Mouse (Mus musculus) midbrain, embryonic 16.5 days (tissue): ENCODE results near the gene Lin54. TPM values are rescaled to one million over a fixed set of nuclear protein-coding genes. Genes with fewer than 3 reads are reported as not detected.

Source experiments
- ATAC-seq: fragments of 200-750 bp; cut with Nextera tagmentation; 2 replicates; pipeline ENCODE4 v1.8.0; 2017; ENCODE audit warnings: moderate TSS enrichment
- H3K27ac ChIP-seq: fragments of 300-500 bp; sonication (generic); 2 replicates; pipeline ENCODE4 v1.5.1; 2014; ENCODE audit warnings: mild to moderate bottlenecking, low read length, mixed read lengths
- H3K27me3 ChIP-seq: fragments of 300-500 bp; sonication (generic); 2 replicates; pipeline ENCODE4 v1.6.1; 2014; ENCODE audit warnings: low read depth, low read length, mixed read lengths; ENCODE audit not compliant: control insufficient read depth, insufficient read depth
- H3K36me3 ChIP-seq: fragments of 300-500 bp; sonication (generic); 2 replicates; pipeline ENCODE4 v1.6.1; 2014; ENCODE audit warnings: mild to moderate bottlenecking, low read length, moderate library complexity, mixed read lengths; ENCODE audit not compliant: control insufficient read depth, insufficient read depth
- H3K4me1 ChIP-seq: fragments of 300-500 bp; sonication (generic); 2 replicates; pipeline ENCODE4 v1.6.1; 2014; ENCODE audit warnings: mild to moderate bottlenecking, low read length, mixed read lengths; ENCODE audit not compliant: control insufficient read depth, insufficient read depth
- H3K4me2 ChIP-seq: fragments of 300-500 bp; sonication (generic); 2 replicates; pipeline ENCODE4 v1.6.1; 2014; ENCODE audit warnings: mild to moderate bottlenecking, low read length, mixed read lengths
- H3K4me3 ChIP-seq: fragments of 300-500 bp; sonication (generic); 2 replicates; pipeline ENCODE4 v1.5.1; 2014; ENCODE audit warnings: low read depth, mild to moderate bottlenecking, low read length, moderate library complexity, mixed read lengths
- H3K9ac ChIP-seq: fragments of 300-500 bp; sonication (generic); 2 replicates; pipeline ENCODE4 v1.6.1; 2014; ENCODE audit warnings: low read depth, low read length, mixed read lengths
- H3K9me3 ChIP-seq: fragments of 300-500 bp; sonication (generic); replicated peaks from 2 replicates; pipeline ENCODE4 v1.6.1; 2014; ENCODE audit warnings: mild to moderate bottlenecking, low read length, mixed read lengths; ENCODE audit not compliant: control insufficient read depth, poor library complexity, severe bottlenecking
- WGBS: fragments of 180-500 bp; shearing (Covaris S2); extraction: QIAGEN DNeasy Blood & Tissue Kit; methylation state at CpG from one replicate; pipeline ENCODE4 v1.1.7; 2014; 5-methylcytosine and 5-hydroxymethylcytosine counted together
- polyA plus RNA-seq: library from polyadenylated mRNA; unstranded; fragments of >200 nt; fragmentation: Nextera tagmentation; extraction: Ambion mirVana; gene quantifications from 2 replicates; pipeline ENCODE4 v1.2.1, GENCODE M21; 2015

Lin54 gene
- polyA plus RNA-seq, 1 experiment from 2014 or later: 8.3 TPM

GRCm38 (mm10) chr5:100418861-100419260 is 81.6 kb downstream of the Lin54 start:
- Histone ChIP-seq H3K9ac (no peak overlapping the region), H3K4me1 (peaks cover 20% of the 10 kb centered on the region), H3K27me3 (no peaks in the 10 kb centered on the region), H3K27ac (no peak overlapping the region), H3K9me3 (no peaks in the 10 kb centered on the region), H3K36me3 (peaks cover 27% of the 10 kb centered on the region), H3K4me2 (no peak overlapping the region), H3K4me3 (no peak overlapping the region)
- no peak for ATAC-seq
- 74% methylated on average over 4 of the region's 4 CpGs for WGBS

DNA sequence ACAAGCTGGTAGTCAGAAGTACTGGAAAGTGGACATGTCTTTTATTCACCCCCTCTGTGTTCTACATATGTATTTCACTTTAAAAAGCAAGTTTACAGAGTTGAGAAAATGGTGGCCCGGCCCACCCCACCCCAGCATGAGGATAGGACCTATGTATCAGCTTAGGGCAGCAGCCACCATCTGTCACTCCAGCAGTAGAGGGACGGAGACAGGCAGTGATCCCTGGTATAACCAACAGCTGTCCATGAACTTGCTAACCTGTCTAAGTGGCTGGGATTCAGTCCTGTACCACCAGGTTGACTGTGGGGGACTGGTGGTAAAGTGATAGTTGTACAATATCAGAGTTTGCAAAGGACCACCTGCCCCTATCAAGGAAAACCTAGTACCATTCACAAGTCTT is 82.4 kb downstream of the Lin54 start:
- Histone ChIP-seq H3K9ac (no peak overlapping the region), H3K27ac (no peak overlapping the region), H3K4me2 (no peak overlapping the region), H3K4me3 (no peak overlapping the region), H3K9me3 (no peaks in the 10 kb centered on the region), H3K4me1 (peaks cover 23% of the 10 kb centered on the region), H3K27me3 (no peaks in the 10 kb centered on the region), H3K36me3 (peaks cover 27% of the 10 kb centered on the region)
- ATAC-seq: no peak
- WGBS: 85% methylated on average over 2 of the region's 2 CpGs

DNA sequence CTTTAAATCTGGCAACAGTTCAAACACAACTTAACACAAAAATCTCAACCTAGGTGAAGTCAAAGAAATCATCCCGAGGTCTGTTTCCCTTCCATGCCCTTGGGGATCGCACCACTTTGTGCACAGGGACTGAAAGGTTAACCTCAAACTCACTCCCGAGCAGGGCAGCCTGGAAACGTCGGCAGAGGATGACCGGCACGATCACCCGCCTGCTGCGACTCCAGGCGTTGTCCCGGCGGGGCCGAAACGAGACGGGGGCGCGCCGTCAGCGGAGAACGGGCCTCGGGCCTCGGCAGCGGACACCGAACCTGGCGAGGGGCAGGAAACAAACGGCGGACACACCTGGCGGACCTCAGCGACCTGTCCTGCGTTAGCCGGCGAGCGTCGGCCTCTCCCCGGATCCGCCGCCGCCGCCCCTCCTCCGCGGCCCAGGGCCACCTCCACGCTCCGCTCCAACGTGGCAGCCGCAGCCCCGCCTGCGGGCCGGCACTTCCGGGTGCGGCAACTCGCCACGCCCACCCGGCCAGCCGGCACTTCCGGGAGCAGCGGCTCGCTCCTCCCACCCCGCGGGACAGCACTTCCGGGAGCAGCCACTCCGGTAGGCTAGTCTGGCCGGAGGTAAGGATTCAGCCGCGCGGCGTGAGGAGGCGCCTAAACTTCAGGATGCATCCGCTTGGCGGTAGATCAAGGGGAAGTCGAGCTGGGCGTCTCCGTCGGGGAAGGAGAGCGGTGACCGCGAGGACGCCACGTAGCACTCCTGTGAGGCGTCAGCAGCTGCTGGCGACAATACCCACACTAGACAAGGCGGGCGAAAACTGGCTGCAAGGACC is 84.5 kb downstream of the Lin54 start, which contains the start of gene Sec31a:
Gene Sec31a (minus strand): TSS at position 474 of the 830 bp plus-strand sequence.
- peak; percentile 98 for ATAC-seq

DNA sequence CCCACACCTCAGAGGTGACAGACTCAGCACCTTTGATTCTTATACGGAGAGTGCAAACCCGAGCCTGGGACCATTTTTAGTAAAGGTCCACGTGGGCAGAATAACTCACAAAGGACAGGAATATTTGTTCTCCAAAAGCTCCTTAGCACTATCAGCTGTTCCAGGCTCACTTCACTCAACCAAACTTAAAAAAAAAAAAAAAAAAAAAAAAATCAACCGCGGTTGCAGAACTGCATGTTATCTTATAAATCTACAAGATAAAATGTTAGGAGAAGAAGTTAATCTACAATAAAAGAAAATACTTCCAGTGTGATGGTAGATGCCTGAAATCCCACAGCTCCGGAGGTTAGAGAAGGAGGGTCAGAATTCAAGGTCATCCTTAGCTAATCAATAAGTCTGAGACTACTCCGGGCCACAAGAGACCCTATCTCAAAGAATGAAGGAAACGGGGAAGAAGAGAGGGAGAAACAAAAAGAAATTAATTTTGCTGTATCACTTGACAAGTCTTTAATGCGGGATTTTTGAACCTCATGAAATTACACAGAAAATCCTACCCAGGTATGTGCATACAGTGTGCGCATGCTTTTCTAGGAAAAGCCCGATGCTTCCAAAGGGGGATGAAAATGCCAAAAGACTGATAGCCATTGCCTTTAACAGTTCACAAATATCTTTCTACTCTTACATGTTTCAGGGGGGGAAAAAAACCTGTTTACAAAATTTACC is 85.8 kb downstream of the Lin54 start:
- Histone ChIP-seq H3K36me3 (peaks cover 11% of the 10 kb centered on the region), H3K4me3 (no peak overlapping the region), H3K27ac (no peak overlapping the region), H3K27me3 (no peaks in the 10 kb centered on the region), H3K4me1 (peaks cover 21% of the 10 kb centered on the region), H3K9ac (no peak overlapping the region), H3K4me2 (peak overlapping the region; percentile 77), H3K9me3 (no peaks in the 10 kb centered on the region)
- no peak for ATAC-seq
- 78% methylated on average over 11 of the region's 11 CpGs for WGBS

More for the DNA sequence above, 84.5 kb downstream of the Lin54 start, which contains the start of gene Sec31a:
- Histone ChIP-seq H3K27me3 (no peaks in the 10 kb centered on the region), H3K9ac (peak within 1 kb of the TSS; percentile 90), H3K27ac (peak within 1 kb of the TSS; percentile 89), H3K36me3 (peaks cover 21% of the 10 kb centered on the region), H3K4me1 (peaks cover 21% of the 10 kb centered on the region), H3K9me3 (no peaks in the 10 kb centered on the region), H3K4me2 (peak within 1 kb of the TSS; percentile 77), H3K4me3 (peak within 1 kb of the TSS; percentile 96)
- under 1% methylated on average over 82 of the region's 82 CpGs for WGBS

GRCm38 (mm10) chr5:100412886-100413285 is 87.6 kb downstream of the Lin54 start:
- Histone ChIP-seq H3K9me3 (no peaks in the 10 kb centered on the region), H3K36me3 (no peaks in the 10 kb centered on the region), H3K4me2 (no peak overlapping the region), H3K4me1 (peaks cover 21% of the 10 kb centered on the region), H3K4me3 (no peak overlapping the region), H3K27ac (no peak overlapping the region), H3K27me3 (no peaks in the 10 kb centered on the region), H3K9ac (no peak overlapping the region)
- 92% methylated on average over 3 of the region's 3 CpGs for WGBS
- ATAC-seq: no peak

GRCm38 (mm10) chr5:100410281-100410680 is 90.2 kb downstream of the Lin54 start:
- H3K4me1 ChIP-seq: peaks cover 13% of the 10 kb centered on the region
- no peak overlapping the region for H3K27ac ChIP-seq
- no peak overlapping the region for H3K4me2 ChIP-seq
- ATAC-seq: no peak
- peaks cover under 1% of the 10 kb centered on the region; the same call in 1 of the 2 replicates for H3K36me3 ChIP-seq
- no peak overlapping the region for H3K9ac ChIP-seq
- H3K9me3 ChIP-seq: no peaks in the 10 kb centered on the region
- H3K4me3 ChIP-seq: no peak overlapping the region
- WGBS: 90% methylated on average over 5 of the region's 5 CpGs
- no peaks in the 10 kb centered on the region for H3K27me3 ChIP-seq

DNA sequence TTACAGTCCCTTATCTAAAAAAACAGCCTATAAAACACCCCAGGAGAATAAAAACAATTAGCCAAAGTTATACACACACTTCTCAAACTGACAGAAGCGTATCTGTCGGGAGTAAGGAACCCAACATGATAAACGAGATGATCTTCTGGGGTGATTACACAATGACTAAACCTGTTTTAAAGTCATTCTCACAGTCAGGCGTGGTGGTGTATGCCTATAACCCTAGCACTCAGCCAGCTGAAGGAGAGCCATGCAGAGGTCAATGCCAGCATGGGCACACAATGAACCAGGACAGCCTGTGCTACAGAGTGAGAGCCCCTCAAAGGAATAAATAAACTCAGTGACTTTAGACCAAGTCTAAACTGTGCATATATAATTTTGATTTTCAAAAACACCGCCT is 92.0 kb downstream of the Lin54 start:
- H3K4me3 ChIP-seq: no peak overlapping the region
- ATAC-seq: no peak
- no peak overlapping the region for H3K9ac ChIP-seq
- 89% methylated on average over 5 of the region's 5 CpGs for WGBS
- no peak overlapping the region for H3K27ac ChIP-seq
- H3K27me3 ChIP-seq: no peaks in the 10 kb centered on the region
- no peak overlapping the region for H3K4me2 ChIP-seq
- H3K4me1 ChIP-seq: peaks cover 2% of the 10 kb centered on the region; the same call in 1 of the 2 replicates
- H3K36me3 ChIP-seq: peaks cover 11% of the 10 kb centered on the region
- H3K9me3 ChIP-seq: no peaks in the 10 kb centered on the region

DNA sequence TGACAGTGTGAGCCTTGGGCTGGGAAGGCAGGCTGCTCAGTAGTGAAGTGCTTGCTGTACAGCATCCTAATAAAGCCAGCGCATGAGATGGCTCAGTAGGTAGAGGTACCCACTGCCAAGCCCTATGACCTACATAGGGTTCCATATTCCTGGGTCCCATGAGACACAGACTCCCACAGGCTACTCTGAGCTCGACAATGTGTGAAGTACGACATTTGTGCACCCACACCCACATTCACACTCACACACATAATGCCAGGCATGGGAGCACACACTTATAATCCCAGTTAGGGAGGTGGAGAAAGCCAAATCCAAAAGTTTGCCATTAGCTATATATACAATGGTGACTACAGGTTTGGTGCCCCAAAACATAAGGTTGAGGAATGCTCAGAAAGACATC is 103.7 kb downstream of the Lin54 start:
- Histone ChIP-seq H3K9me3 (no peaks in the 10 kb centered on the region), H3K9ac (no peak overlapping the region), H3K4me1 (no peaks in the 10 kb centered on the region), H3K36me3 (peaks cover 48% of the 10 kb centered on the region), H3K27me3 (no peaks in the 10 kb centered on the region), H3K4me3 (no peak overlapping the region), H3K27ac (no peak overlapping the region), H3K4me2 (no peak overlapping the region)
- WGBS: 96% methylated on average over 3 of the region's 3 CpGs
- no peak for ATAC-seq

DNA sequence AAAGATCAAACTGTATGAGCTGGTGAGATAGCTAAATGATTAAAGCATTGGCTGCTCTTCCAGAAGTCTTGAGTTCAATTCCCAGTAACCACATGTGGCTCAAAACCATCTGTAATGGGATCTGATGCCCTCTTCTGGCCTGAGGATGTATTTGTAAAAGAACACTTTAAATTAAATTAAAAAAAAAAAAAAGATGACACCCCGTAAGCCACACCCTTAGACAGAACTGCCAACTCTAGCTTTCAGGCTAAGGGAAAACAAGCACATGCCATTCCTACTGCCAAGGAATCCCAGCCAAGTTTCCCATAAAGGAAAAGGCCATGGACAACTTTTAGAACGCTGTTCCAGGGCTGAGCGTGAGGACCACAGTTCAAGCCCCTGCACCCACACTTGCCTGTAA is 106.8 kb downstream of the Lin54 start:
- Histone ChIP-seq H3K9ac (no peak overlapping the region), H3K27ac (no peak overlapping the region), H3K36me3 (peaks cover 63% of the 10 kb centered on the region), H3K4me1 (no peaks in the 10 kb centered on the region), H3K4me3 (no peak overlapping the region), H3K27me3 (no peaks in the 10 kb centered on the region), H3K9me3 (no peaks in the 10 kb centered on the region), H3K4me2 (no peak overlapping the region)
- 87% methylated on average over 3 of the region's 3 CpGs for WGBS
- ATAC-seq: no peak
